Mouse (Mus musculus) forebrain, embryonic 11.5 days (tissue): ENCODE measurements at regions not wholly inside any gene's neighbourhood (a gene's known extent, or its start where the extent isn't known, plus 50 kb on each side); places are given as distances from the start of the nearest gene placed in this dataset.
"Not testable (repeated sequence)": the region's sequence is repeated elsewhere in the genome, so short reads cannot be mapped to it uniquely, and the experiment has no call there.

Source experiments
- ATAC-seq: fragments of 200-750 bp; cut with Nextera tagmentation; replicated peaks from 2 replicates; pipeline ENCODE4 v1.8.0; 2017; ENCODE audit warnings: moderate TSS enrichment; ENCODE audit not compliant: low FRiP score
- DNase-seq: peaks from one replicate; pipeline ENCODE4 v3.0.0-alpha.2; 2017; ENCODE audit warnings: low spot score
- H3K27ac ChIP-seq: fragments of 300-500 bp; sonication (generic); 2 replicates; pipeline ENCODE4 v1.5.1; 2014; ENCODE audit warnings: low read depth, low read length
- H3K27me3 ChIP-seq: fragments of 300-500 bp; sonication (generic); 2 replicates; pipeline ENCODE4 v1.6.1; 2014; ENCODE audit warnings: mild to moderate bottlenecking, low read length, mixed read lengths; ENCODE audit not compliant: control insufficient read depth, insufficient read depth
- H3K36me3 ChIP-seq: fragments of 300-500 bp; sonication (generic); 2 replicates; pipeline ENCODE4 v1.6.1; 2014; ENCODE audit warnings: mild to moderate bottlenecking, low read length, moderate library complexity, mixed read lengths; ENCODE audit not compliant: control insufficient read depth, insufficient read depth
- H3K4me1 ChIP-seq: fragments of 300-500 bp; sonication (generic); replicated peaks from 2 replicates; pipeline ENCODE4 v1.6.1; 2014; ENCODE audit warnings: low read length, mixed read lengths; ENCODE audit not compliant: control insufficient read depth, insufficient read depth
- H3K4me2 ChIP-seq: fragments of 300-500 bp; sonication (generic); 2 replicates; pipeline ENCODE4 v1.6.1; 2014; ENCODE audit warnings: low read depth, mild to moderate bottlenecking, low read length, moderate library complexity, mixed read lengths; ENCODE audit not compliant: severe bottlenecking
- H3K4me3 ChIP-seq: fragments of 300-500 bp; sonication (generic); 2 replicates; pipeline ENCODE4 v1.5.1; 2014; ENCODE audit warnings: low read depth, low read length
- H3K9ac ChIP-seq: fragments of 300-500 bp; sonication (generic); 2 replicates; pipeline ENCODE4 v1.6.1; 2014; ENCODE audit warnings: low read length
- H3K9me3 ChIP-seq: fragments of 300-500 bp; sonication (generic); 2 replicates; pipeline ENCODE4 v1.6.1; 2016; ENCODE audit warnings: low read length, mixed read lengths; ENCODE audit not compliant: control insufficient read depth
- WGBS: fragments of 180-500 bp; shearing (Covaris S2); extraction: QIAGEN DNeasy Blood & Tissue Kit; methylation state at CpG from one replicate; pipeline ENCODE4 v1.1.7; 2014; 5-methylcytosine and 5-hydroxymethylcytosine counted together

GRCm38 (mm10) chr10:15886150-15886549 is 1168.1 kb upstream of the Gje1 start:
- Histone ChIP-seq H3K36me3 (no peaks in the 10 kb centered on the region), H3K4me1 (no peaks in the 10 kb centered on the region), H3K27me3 (no peaks in the 10 kb centered on the region), H3K4me2 (no peak overlapping the region), H3K27ac (no peak overlapping the region), H3K9ac (no peak overlapping the region), H3K4me3 (no peak overlapping the region), H3K9me3 (no peaks in the 10 kb centered on the region)
- WGBS = 70% methylated on average over 1 of the region's 1 CpGs
- ATAC-seq = no peak
- no peak for DNase-seq

GRCm38 (mm10) chr10:15868063-15868462 is 1150.0 kb upstream of the Gje1 start:
- Histone ChIP-seq H3K36me3 (no peaks in the 10 kb centered on the region), H3K4me2 (no peak overlapping the region), H3K27ac (no peak overlapping the region), H3K9me3 (no peaks in the 10 kb centered on the region), H3K4me3 (no peak overlapping the region), H3K27me3 (no peaks in the 10 kb centered on the region), H3K9ac (no peak overlapping the region), H3K4me1 (no peaks in the 10 kb centered on the region)
- DNase-seq = no peak
- WGBS = 85% methylated on average over 2 of the region's 2 CpGs
- no peak for ATAC-seq

- Histone ChIP-seq H3K27me3 (no peaks in the 10 kb centered on the region), H3K4me1 (no peaks in the 10 kb centered on the region), H3K4me3 (no peak overlapping the region), H3K4me2 (no peak overlapping the region), H3K9ac (no peak overlapping the region), H3K9me3 (no peaks in the 10 kb centered on the region), H3K36me3 (no peaks in the 10 kb centered on the region), H3K27ac (no peak overlapping the region)
- ATAC-seq (no peak), DNase-seq (no peak)
These were observed 1148.9 kb upstream of the Gje1 start for GRCm38 (mm10) chr10:15866931-15867330.

GRCm38 (mm10) chr10:15841381-15841780 is 1123.4 kb upstream of the Gje1 start:
- WGBS = 84% methylated on average over 3 of the region's 3 CpGs
- H3K9ac ChIP-seq = no peak overlapping the region

GRCm38 (mm10) chr10:15832338-15832737 is 1114.3 kb upstream of the Gje1 start:
- 91% methylated on average over 2 of the region's 2 CpGs for WGBS
- no peak for DNase-seq
- H3K36me3 ChIP-seq = no peaks in the 10 kb centered on the region

More at GRCm38 (mm10) chr10:15841381-15841780, 1123.4 kb upstream of the Gje1 start:
- Histone ChIP-seq H3K4me3 (no peak overlapping the region), H3K4me1 (no peaks in the 10 kb centered on the region), H3K9me3 (no peaks in the 10 kb centered on the region), H3K4me2 (no peak overlapping the region), H3K27ac (no peak overlapping the region), H3K36me3 (no peaks in the 10 kb centered on the region), H3K27me3 (no peaks in the 10 kb centered on the region)
- no peak for ATAC-seq
- DNase-seq = no peak

GRCm38 (mm10) chr10:15825457-15825856 is 1107.4 kb upstream of the Gje1 start:
- 84% methylated on average over 1 of the region's 1 CpGs for WGBS
- no peaks in the 10 kb centered on the region for H3K36me3 ChIP-seq
- no peak overlapping the region for H3K9ac ChIP-seq
- no peak for ATAC-seq
- no peak overlapping the region for H3K4me3 ChIP-seq
- no peaks in the 10 kb centered on the region for H3K4me1 ChIP-seq
- H3K27ac ChIP-seq = no peak overlapping the region
- no peak overlapping the region for H3K4me2 ChIP-seq
- no peak for DNase-seq
- no peaks in the 10 kb centered on the region for H3K9me3 ChIP-seq
- no peaks in the 10 kb centered on the region for H3K27me3 ChIP-seq

More at GRCm38 (mm10) chr10:15832338-15832737, 1114.3 kb upstream of the Gje1 start:
- no peak for ATAC-seq
- no peaks in the 10 kb centered on the region for H3K9me3 ChIP-seq
- no peak overlapping the region for H3K9ac ChIP-seq
- no peak overlapping the region for H3K4me2 ChIP-seq
- H3K4me3 ChIP-seq = no peak overlapping the region
- H3K4me1 ChIP-seq = no peaks in the 10 kb centered on the region
- no peaks in the 10 kb centered on the region for H3K27me3 ChIP-seq
- H3K27ac ChIP-seq = no peak overlapping the region

GRCm38 (mm10) chr10:15807271-15807670 is 1089.3 kb upstream of the Gje1 start:
- WGBS = 86% methylated on average over 3 of the region's 3 CpGs
- H3K9ac ChIP-seq = no peak overlapping the region
- DNase-seq (no peak), ATAC-seq (no peak)
- no peak overlapping the region for H3K27ac ChIP-seq
- H3K4me3 ChIP-seq = no peak overlapping the region
- H3K36me3 ChIP-seq = no peaks in the 10 kb centered on the region
- H3K4me1 ChIP-seq = no peaks in the 10 kb centered on the region
- no peaks in the 10 kb centered on the region for H3K27me3 ChIP-seq
- H3K9me3 ChIP-seq = no peaks in the 10 kb centered on the region
- no peak overlapping the region for H3K4me2 ChIP-seq

GRCm38 (mm10) chr10:15805791-15806190 is 1087.8 kb upstream of the Gje1 start:
- no peak overlapping the region for H3K27ac ChIP-seq
- no peaks in the 10 kb centered on the region for H3K9me3 ChIP-seq
- H3K9ac ChIP-seq = no peak overlapping the region
- H3K4me1 ChIP-seq = no peaks in the 10 kb centered on the region
- H3K27me3 ChIP-seq = no peaks in the 10 kb centered on the region
- H3K4me3 ChIP-seq = no peak overlapping the region
- DNase-seq (no peak), ATAC-seq (no peak)
- WGBS = 90% methylated on average over 2 of the region's 2 CpGs
- no peaks in the 10 kb centered on the region for H3K36me3 ChIP-seq
- H3K4me2 ChIP-seq = no peak overlapping the region

- not testable (repeated sequence) for H3K9me3 ChIP-seq, H3K4me3 ChIP-seq, H3K27me3 ChIP-seq, H3K9ac ChIP-seq, H3K36me3 ChIP-seq, H3K27ac ChIP-seq, H3K4me2 ChIP-seq, ATAC-seq, DNase-seq, H3K4me1 ChIP-seq
These were observed 1075.2 kb upstream of the Gje1 start for GRCm38 (mm10) chr10:15793185-15793584.
